Mouse (Mus musculus): ENCODE results near the gene Exosc1. TPM values are rescaled to one million over a fixed set of nuclear protein-coding genes. Genes with fewer than 3 reads are reported as not detected.
A peak's percentile ranks its signal among the peaks of the same experiment; 100 is the strongest.

The Exosc1 gene
- polyA plus RNA-seq, 1 experiment from 2014 or later: 88.2 TPM

GRCm38 (mm10) chr19:41912121-41913080 is 20.8 kb downstream of the Exosc1 start:
- H3K4me3 ChIP-seq: peak overlapping the region; percentile 96
- peak overlapping the region; percentile 91 for H3K27ac ChIP-seq
- under 1% methylated on average over 46 of the region's 53 CpGs for WGBS
- H3K4me1 ChIP-seq: peaks cover 26% of the 10 kb centered on the region
- peak; percentile 57 for ATAC-seq (ENCODE audit: insufficient number of reproducible peaks, insufficient read depth, low FRiP score, low TSS enrichment, low read depth)
- peaks cover 18% of the 10 kb centered on the region for H3K36me3 ChIP-seq
- no peaks in the 10 kb centered on the region for H3K27me3 ChIP-seq
- peak overlapping the region; percentile 92 for H3K4me2 ChIP-seq
- H3K9ac ChIP-seq: peak overlapping the region; percentile 96
- H3K9me3 ChIP-seq: no peaks in the 10 kb centered on the region

DNA sequence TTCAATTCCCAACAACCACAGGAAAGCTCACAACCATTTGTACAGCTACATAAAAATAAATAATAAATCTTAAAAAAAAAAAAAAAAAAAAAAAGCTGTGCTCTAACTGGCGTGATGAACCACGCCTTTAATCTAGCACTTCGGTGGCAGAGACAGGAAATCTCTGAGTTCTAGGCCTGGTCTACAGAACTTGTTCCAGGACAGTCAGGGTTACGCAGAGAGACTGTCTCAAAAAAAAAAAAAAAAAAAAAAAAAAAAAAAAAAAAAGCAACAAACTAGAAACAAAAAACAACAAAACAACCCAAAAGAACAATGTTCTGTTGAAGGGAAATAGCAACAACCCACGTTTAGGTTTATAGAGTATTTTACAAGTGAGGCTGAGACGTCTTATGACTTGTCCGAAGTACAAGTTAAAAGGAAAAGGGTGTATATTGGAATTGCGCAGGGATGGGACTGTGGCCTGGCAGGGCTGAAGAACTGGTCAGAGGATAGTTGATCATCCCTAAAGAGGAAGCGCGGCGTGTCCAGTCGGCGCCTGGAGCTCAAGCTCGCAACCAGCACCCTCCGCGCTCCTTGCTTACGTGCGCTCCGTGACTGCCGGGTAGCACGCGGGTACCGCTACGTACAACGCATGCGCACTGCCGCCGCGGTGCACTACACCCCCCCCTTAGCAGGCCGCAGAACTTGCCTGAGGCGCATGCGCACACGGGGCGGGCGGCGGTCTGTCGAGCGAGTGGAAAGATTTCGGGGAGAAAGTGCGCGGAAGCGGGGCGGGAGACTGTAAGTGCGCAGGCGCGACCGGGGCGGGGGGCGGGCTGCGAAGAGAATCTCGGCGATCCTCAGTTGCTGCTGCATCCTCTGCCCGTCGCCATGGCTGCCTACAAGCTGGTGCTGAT is 21.8 kb downstream of the Exosc1 start, which contains the start of gene Pgam1:
Pgam1 (plus strand) TSS at position 746 of the 896 bp plus-strand sequence.
- Histone ChIP-seq H3K36me3 (peaks cover 8% of the 10 kb centered on the region), H3K4me3 (peak within 1 kb of the TSS; percentile 96), H3K4me1 (peaks cover 26% of the 10 kb centered on the region), H3K27me3 (no peaks in the 10 kb centered on the region), H3K9me3 (no peaks in the 10 kb centered on the region), H3K4me2 (peak within 1 kb of the TSS; percentile 92), H3K9ac (peak within 1 kb of the TSS; percentile 96), H3K27ac (peak within 1 kb of the TSS; percentile 91)
- ATAC-seq (ENCODE audit: insufficient number of reproducible peaks, insufficient read depth, low FRiP score, low TSS enrichment, low read depth): peak; percentile 89
- WGBS: 5% methylated on average over 52 of the region's 54 CpGs

- Histone ChIP-seq H3K9me3 (no peaks in the 10 kb centered on the region), H3K36me3 (no peaks in the 10 kb centered on the region), H3K9ac (no peak overlapping the region), H3K27ac (no peak overlapping the region), H3K27me3 (no peaks in the 10 kb centered on the region), H3K4me2 (no peak overlapping the region), H3K4me1 (peaks cover 26% of the 10 kb centered on the region), H3K4me3 (no peak overlapping the region)
- WGBS: 87% methylated on average over 2 of the region's 2 CpGs
- ATAC-seq (ENCODE audit: insufficient number of reproducible peaks, insufficient read depth, low FRiP score, low TSS enrichment, low read depth): no peak
Measured at GRCm38 (mm10) chr19:41910396-41910795, 22.8 kb downstream of the Exosc1 start.

GRCm38 (mm10) chr19:41908736-41909135 is 24.5 kb downstream of the Exosc1 start:
- Histone ChIP-seq H3K27ac (no peak overlapping the region), H3K9ac (no peak overlapping the region), H3K36me3 (no peaks in the 10 kb centered on the region), H3K9me3 (no peaks in the 10 kb centered on the region), H3K4me1 (peaks cover 10% of the 10 kb centered on the region), H3K4me2 (no peak overlapping the region), H3K4me3 (no peak overlapping the region), H3K27me3 (no peaks in the 10 kb centered on the region)
- ATAC-seq (ENCODE audit: insufficient number of reproducible peaks, insufficient read depth, low FRiP score, low TSS enrichment, low read depth): no peak
- WGBS: 88% methylated on average over 3 of the region's 3 CpGs

GRCm38 (mm10) chr19:41907079-41907760 is 26.0 kb downstream of the Exosc1 start:
- H3K36me3 ChIP-seq: no peaks in the 10 kb centered on the region
- no peak for ATAC-seq (ENCODE audit: insufficient number of reproducible peaks, insufficient read depth, low FRiP score, low TSS enrichment, low read depth)
- WGBS: 52% methylated on average over 8 of the region's 8 CpGs
- no peak overlapping the region for H3K4me3 ChIP-seq
- H3K27ac ChIP-seq: no peak overlapping the region; the same call in 1 of the 2 replicates
- H3K4me1 ChIP-seq: no peaks in the 10 kb centered on the region
- no peaks in the 10 kb centered on the region for H3K27me3 ChIP-seq
- H3K4me2 ChIP-seq: no peak overlapping the region
- 0 out of 2 replicates have a peak overlapping the region, but pooled peaks have one; percentile 6 for H3K9ac ChIP-seq
- H3K9me3 ChIP-seq: no peaks in the 10 kb centered on the region

DNA sequence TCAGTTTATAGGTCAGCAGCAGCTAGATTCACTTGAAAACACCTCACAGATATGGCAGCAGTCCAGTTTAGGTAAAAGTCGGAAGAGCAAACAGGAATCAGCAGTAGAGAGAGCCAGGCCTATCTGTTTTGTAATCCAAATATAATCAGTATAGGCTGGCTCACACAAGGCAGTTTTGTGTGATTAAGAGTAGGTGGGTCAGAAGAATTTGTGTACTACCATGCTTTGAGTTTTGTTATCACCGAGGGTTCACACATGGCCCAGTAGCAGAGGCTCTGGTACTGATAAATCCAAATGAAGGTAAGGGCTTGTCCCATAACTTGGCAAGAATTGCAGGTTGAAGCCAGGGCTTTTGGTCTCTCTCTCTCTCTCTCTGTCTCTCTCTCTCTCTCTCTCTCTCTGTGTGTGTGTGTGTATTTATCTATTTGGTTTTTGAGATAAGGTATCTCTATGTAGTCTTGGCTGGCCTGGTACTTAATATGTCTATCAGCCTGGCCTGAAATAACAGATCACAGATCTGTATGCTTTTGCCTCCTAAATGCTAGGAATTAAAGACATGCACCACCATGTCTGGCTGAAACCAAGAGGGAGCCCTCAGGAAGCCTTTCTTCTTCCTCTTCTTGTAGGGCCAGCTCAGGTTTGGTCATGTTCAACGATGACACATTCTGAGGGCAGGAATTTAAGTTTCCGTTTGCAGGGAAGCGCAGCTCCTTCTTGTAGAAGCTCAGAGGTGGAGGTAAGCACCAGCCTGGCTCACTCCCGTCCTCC is 26.7 kb downstream of the Exosc1 start:
- no peaks in the 10 kb centered on the region for H3K4me1 ChIP-seq
- WGBS: 67% methylated on average over 6 of the region's 6 CpGs
- no peak overlapping the region; the same call in 1 of the 2 replicates for H3K27ac ChIP-seq
- no peaks in the 10 kb centered on the region for H3K9me3 ChIP-seq
- no peak overlapping the region for H3K4me2 ChIP-seq
- no peak overlapping the region for H3K9ac ChIP-seq
- H3K27me3 ChIP-seq: no peaks in the 10 kb centered on the region
- no peak overlapping the region for H3K4me3 ChIP-seq
- H3K36me3 ChIP-seq: no peaks in the 10 kb centered on the region
- no peak for ATAC-seq (ENCODE audit: insufficient number of reproducible peaks, insufficient read depth, low FRiP score, low TSS enrichment, low read depth)

DNA sequence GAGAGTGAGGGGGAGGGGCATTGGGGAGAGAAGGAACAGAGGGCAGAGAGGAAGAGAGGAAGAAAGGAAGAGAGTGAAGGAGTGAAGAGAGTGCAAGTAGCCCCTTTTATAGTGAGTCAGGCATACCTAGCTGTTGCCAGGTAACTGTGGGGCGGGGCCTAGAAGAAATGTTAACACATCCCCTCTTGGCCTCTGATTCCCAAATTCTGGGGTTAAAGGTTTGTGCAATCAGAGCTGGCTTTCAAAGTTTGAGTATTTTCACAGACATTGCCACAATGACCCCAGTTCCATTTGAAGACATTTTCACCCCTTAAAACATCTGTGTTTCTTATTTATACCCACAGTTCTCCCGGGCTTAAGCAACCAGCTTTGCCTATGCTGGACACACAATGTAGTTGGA is 28.0 kb downstream of the Exosc1 start:
- ATAC-seq (ENCODE audit: insufficient number of reproducible peaks, insufficient read depth, low FRiP score, low TSS enrichment, low read depth): no peak
- Histone ChIP-seq H3K4me3 (no peak overlapping the region), H3K9ac (no peak overlapping the region), H3K9me3 (no peaks in the 10 kb centered on the region), H3K4me1 (no peaks in the 10 kb centered on the region), H3K4me2 (no peak overlapping the region), H3K27ac (no peak overlapping the region), H3K27me3 (no peaks in the 10 kb centered on the region), H3K36me3 (no peaks in the 10 kb centered on the region)
- WGBS: 81% methylated on average over 2 of the region's 2 CpGs

DNA sequence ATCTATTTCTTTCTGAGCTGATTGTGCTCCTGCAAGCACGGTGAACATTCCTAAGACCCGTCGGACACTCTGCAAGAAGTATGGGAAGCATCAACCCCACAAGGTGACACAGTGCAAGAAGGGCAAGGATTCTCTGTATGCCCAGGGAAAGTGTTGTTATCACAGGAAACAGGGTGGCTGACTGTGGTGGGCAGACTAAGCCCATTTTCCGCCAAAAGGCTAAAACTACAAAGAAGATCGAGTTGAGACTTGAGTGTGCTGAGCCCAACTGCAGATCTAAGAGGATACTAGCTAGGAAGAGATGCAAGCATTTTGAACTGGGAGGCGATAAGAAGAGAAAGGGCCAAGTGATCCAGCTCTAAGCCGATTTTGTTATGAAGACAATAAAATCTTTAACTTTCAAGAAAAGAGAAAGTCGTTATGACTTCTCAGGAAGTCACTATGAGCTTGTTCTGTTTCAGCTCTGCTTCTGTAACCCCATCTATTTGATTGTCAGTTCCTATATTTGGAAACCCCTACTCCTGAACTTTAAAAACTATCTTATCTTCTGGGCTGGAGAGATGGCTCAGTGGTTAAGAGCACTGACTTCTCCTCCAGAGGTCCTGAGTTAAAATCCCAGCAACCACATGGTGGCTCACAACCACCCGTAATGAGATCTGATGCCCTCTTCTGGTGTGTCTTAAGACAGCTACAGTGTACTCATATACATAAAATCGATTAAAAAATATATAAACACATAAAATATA is 30.2 kb downstream of the Exosc1 start:
- Histone ChIP-seq H3K4me1 (no peaks in the 10 kb centered on the region), H3K4me3 (no peak overlapping the region), H3K27me3 (no peaks in the 10 kb centered on the region), H3K9me3 (no peaks in the 10 kb centered on the region), H3K4me2 (no peak overlapping the region), H3K9ac (no peak overlapping the region), H3K27ac (no peak overlapping the region), H3K36me3 (no peaks in the 10 kb centered on the region)
- WGBS: 85% methylated on average over 10 of the region's 10 CpGs
- no peak for ATAC-seq (ENCODE audit: insufficient number of reproducible peaks, insufficient read depth, low FRiP score, low TSS enrichment, low read depth)

DNA sequence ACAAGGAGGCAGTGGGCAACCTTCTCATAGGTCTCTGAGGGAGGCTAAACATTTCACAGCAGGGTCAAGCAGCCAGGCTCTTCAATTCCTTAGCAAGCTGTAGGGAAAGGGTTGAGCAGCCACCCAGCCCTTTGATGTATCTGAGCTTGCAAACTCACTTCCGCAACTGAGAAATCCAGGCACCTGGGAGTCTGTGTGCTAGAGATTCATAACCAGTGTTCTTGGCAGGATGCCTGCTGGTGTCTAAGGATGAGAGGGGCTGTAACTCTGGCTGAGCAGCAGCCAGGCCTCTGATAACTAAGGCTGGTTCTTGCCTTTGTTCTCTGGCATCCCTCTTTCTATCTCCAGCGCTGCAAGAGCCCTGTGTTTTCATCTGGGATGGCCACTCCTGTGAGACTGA is 31.5 kb downstream of the Exosc1 start:
- Histone ChIP-seq H3K36me3 (no peaks in the 10 kb centered on the region), H3K4me1 (no peaks in the 10 kb centered on the region), H3K4me2 (no peak overlapping the region), H3K4me3 (no peak overlapping the region), H3K27ac (no peak overlapping the region), H3K27me3 (no peaks in the 10 kb centered on the region), H3K9me3 (no peaks in the 10 kb centered on the region), H3K9ac (no peak overlapping the region)
- no peak for ATAC-seq (ENCODE audit: insufficient number of reproducible peaks, insufficient read depth, low FRiP score, low TSS enrichment, low read depth)
- 51% methylated on average over 2 of the region's 2 CpGs for WGBS

DNA sequence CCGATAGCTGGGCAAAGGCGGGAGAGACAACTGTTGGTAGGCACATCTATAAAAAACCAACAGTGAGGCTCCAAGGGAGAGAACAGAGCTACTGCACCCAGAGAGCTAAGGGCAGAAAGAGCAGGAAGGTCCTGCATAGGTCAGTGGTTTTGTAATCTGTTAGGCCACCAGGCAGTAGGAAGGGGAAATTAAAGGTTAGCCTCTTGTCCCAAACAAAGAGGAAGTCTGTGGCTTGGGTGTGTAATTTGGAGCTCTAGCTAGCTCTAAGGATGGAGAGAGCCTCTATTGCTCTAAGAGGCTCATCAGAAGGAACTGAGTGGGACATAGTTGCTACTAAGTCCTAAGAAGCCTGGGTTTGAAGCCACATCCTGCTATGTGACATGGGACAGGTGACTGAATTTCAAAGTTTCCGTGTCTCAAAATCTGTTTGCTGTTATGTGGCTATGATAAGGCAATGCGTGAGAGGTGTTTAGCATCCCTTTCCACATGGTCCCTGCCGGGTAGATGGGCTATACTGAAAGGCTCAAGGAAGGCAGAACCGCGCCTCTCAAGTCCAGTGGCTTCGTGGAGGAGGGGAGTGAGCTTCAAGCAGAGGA is 32.6 kb downstream of the Exosc1 start:
- WGBS: 85% methylated on average over 8 of the region's 8 CpGs
- Histone ChIP-seq H3K9me3 (no peaks in the 10 kb centered on the region), H3K36me3 (no peaks in the 10 kb centered on the region), H3K4me2 (no peak overlapping the region), H3K9ac (no peak overlapping the region), H3K27ac (no peak overlapping the region), H3K27me3 (no peaks in the 10 kb centered on the region), H3K4me1 (peaks cover 3% of the 10 kb centered on the region; the same call in 1 of the 2 replicates), H3K4me3 (no peak overlapping the region)
- ATAC-seq (ENCODE audit: insufficient number of reproducible peaks, insufficient read depth, low FRiP score, low TSS enrichment, low read depth): no peak
